Comparison of ENCODE assay signal across 8 mouse cellular contexts in genomic region chr10:84450654-84451053, GRCm38 (mm10). TPM values are rescaled to one million over a fixed set of nuclear protein-coding genes. Genes with fewer than 3 reads are reported as not detected.
DNase-seq lines count a peak whose midpoint lies in the region; ATAC-seq lines count a peak whose summit lies in the region.
"Had no signal": no experiment of that assay in that cellular context is flagged by ENCODE, and none has a peak within 500 bp of the region (broad histone marks: within the 10 kb centered on the region; RNA-seq: fewer than 3 reads in every experiment).

No protein-coding gene starts in this region.

- no peak overlapping the region for H3K27ac ChIP-seq in limb, embryonic 11.5 days (replicated peaks; ENCODE audit: low read depth, low read length)
- H3K27ac ChIP-seq: midbrain, embryonic 12.5 days had no signal

- no peak overlapping the region for H3K4me3 ChIP-seq in limb, embryonic 11.5 days (ENCODE audit: low read depth, low read length)
- H3K4me3 ChIP-seq: midbrain, embryonic 12.5 days had no signal

- H3K36me3 ChIP-seq in limb, embryonic 11.5 days (ENCODE audit: control insufficient read depth, insufficient read depth, low read length), result no peaks in the 10 kb centered on the region
- H3K36me3 ChIP-seq: midbrain, embryonic 12.5 days had no signal

- WGBS in limb, embryonic 11.5 days, result 2% methylated on average over 10 of the region's 10 CpGs

- no peaks in the 10 kb centered on the region for H3K9me3 ChIP-seq in limb, embryonic 11.5 days (ENCODE audit: control insufficient read depth, low read length)
- H3K9me3 ChIP-seq: midbrain, embryonic 12.5 days had no signal

- no peaks in the 10 kb centered on the region for H3K27me3 ChIP-seq in limb, embryonic 11.5 days (ENCODE audit: control insufficient read depth, insufficient read depth, low read length)

- no peak for ATAC-seq in limb, embryonic 11.5 days (ENCODE audit: insufficient number of reproducible peaks, low FRiP score, low TSS enrichment, low read depth)

- H3K4me1 ChIP-seq in limb, embryonic 11.5 days (ENCODE audit: control insufficient read depth, insufficient read depth, low read length), result no peaks in the 10 kb centered on the region; the same call in 1 of the 2 replicates

- peak; percentile 86 for DNase-seq in adrenal gland, adult 2 months
- peak; percentile 89 to 94 for DNase-seq in cerebellum, postnatal 36 days
- peak; percentile 75 to 76 for DNase-seq in gastrocnemius, adult 8-10 months (ENCODE audit: low spot score in 2 of 2)
- peak; percentile 59 for DNase-seq in kidney, adult 11 months
- DNase-seq in limb, embryonic 11.5 days (ENCODE audit: low spot score), result peak; percentile 91
- DNase-seq in naive thymus-derived CD4-positive, alpha-beta T cell, adult 2 months (ENCODE audit: low read depth), result peak; percentile 49
- peak; percentile 41 to 66 for DNase-seq in spleen, postnatal 14 days (ENCODE audit: low spot score in 2 of 2)

- H3K4me2 ChIP-seq in limb, embryonic 11.5 days (ENCODE audit: low read depth, severe bottlenecking), result no peak overlapping the region
- H3K4me2 ChIP-seq: midbrain, embryonic 12.5 days had no signal

- H3K9ac ChIP-seq in limb, embryonic 11.5 days (ENCODE audit: low read length), result no peak overlapping the region
- H3K9ac ChIP-seq: midbrain, embryonic 12.5 days had no signal

RNA-seq across cellular contexts. Expression of gene Nuak1, which starts 10.3 kb away (rescaled TPM):
- total RNA-seq in adrenal gland, adult 2 months (2021), result 10 to 100 TPM in 1 of 2 experiments, 1 to 10 TPM in 1; 6.6 to 12.2 TPM
- 4.4 and 4.7 TPM in 2 replicates for polyA plus RNA-seq in adrenal gland, adult 2 months (2012; rRNA removed)
- total RNA-seq in gastrocnemius, adult 8-10 months (2022), result 10 to 100 TPM; 16.4 to 23.6 (median 17.2) TPM
- polyA plus RNA-seq in limb, embryonic 11.5 days (2014; fragmentation: Nextera tagmentation; extraction: Ambion mirVana), result 1.9 and 2.0 TPM in 2 replicates
